ENCODE assay signal across 10 mouse cellular contexts in genomic region chr6:110646901-110647300, GRCm38 (mm10). TPM values are rescaled to one million over a fixed set of nuclear protein-coding genes. Genes with fewer than 3 reads are reported as not detected.
DNase-seq lines count a peak whose midpoint lies in the region; ATAC-seq lines count a peak whose summit lies in the region.
"Had no signal": no experiment of that assay in that cellular context is flagged by ENCODE, and none has a peak within 500 bp of the region (broad histone marks: within the 10 kb centered on the region; RNA-seq: fewer than 3 reads in every experiment).

No protein-coding gene starts in this region.

- no peaks in the 10 kb centered on the region for H3K36me3 ChIP-seq in hindbrain, embryonic 13.5 days
- H3K36me3 ChIP-seq in stomach, embryonic 16.5 days (ENCODE audit: control insufficient read depth, insufficient read depth, low read length), result no peaks in the 10 kb centered on the region
- H3K36me3 ChIP-seq: lung, embryonic 15.5 days had no signal

- DNase-seq in right cerebral cortex, adult 18-20 months, result peak; percentile 43
- no peak for DNase-seq in right cerebral cortex, postnatal 36 days (ENCODE audit: low spot score in 2 of 2)
- peak; percentile 4 for DNase-seq in mesoderm, embryonic 11.5 days (ENCODE audit: low read depth, low spot score)
- DNase-seq in spleen, postnatal 14 days (ENCODE audit: low spot score in 2 of 2), result no peak
- DNase-seq in adrenal gland, postnatal 36 days, result no peak
- DNase-seq in thymus, postnatal 4 days, result no peak

- ATAC-seq in hindbrain, embryonic 13.5 days (ENCODE audit: low FRiP score), result no peak
- ATAC-seq in stomach, embryonic 16.5 days (ENCODE audit: insufficient read depth, low FRiP score), result no peak

- 0 out of 2 replicates have a peak overlapping the region, but pooled peaks have one; percentile 18 for H3K27ac ChIP-seq in hindbrain, embryonic 13.5 days
- no peak overlapping the region for H3K27ac ChIP-seq in stomach, embryonic 16.5 days (ENCODE audit: low read length)
- H3K27ac ChIP-seq: lung, embryonic 15.5 days had no signal

- peaks cover 24% of the 10 kb centered on the region for H3K4me1 ChIP-seq in hindbrain, embryonic 13.5 days (replicated peaks)
- no peaks in the 10 kb centered on the region for H3K4me1 ChIP-seq in stomach, embryonic 16.5 days (ENCODE audit: control insufficient read depth, insufficient read depth, low read length)
- H3K4me1 ChIP-seq: lung, embryonic 15.5 days had no signal

- WGBS in hindbrain, embryonic 13.5 days, result 2% methylated on average over 12 of the region's 12 CpGs
- WGBS in stomach, embryonic 16.5 days, result 4% methylated on average over 12 of the region's 12 CpGs

- H3K9me3 ChIP-seq in hindbrain, embryonic 13.5 days, result no peaks in the 10 kb centered on the region
- H3K9me3 ChIP-seq in stomach, embryonic 16.5 days (replicated peaks; ENCODE audit: control insufficient read depth, low read length), result no peaks in the 10 kb centered on the region
- H3K9me3 ChIP-seq: lung, embryonic 15.5 days had no signal

- peak overlapping the region; percentile 92 for H3K4me2 ChIP-seq in hindbrain, embryonic 13.5 days
- H3K4me2 ChIP-seq in stomach, embryonic 16.5 days (ENCODE audit: low read depth, low read length), result peak overlapping the region; percentile 67
- H3K4me2 ChIP-seq: lung, embryonic 15.5 days had no signal

- peak overlapping the region; percentile 84 for H3K9ac ChIP-seq in hindbrain, embryonic 13.5 days
- H3K9ac ChIP-seq in stomach, embryonic 16.5 days (ENCODE audit: low read length), result no peak overlapping the region
- H3K9ac ChIP-seq: lung, embryonic 15.5 days had no signal

- peak overlapping the region; percentile 73 for H3K4me3 ChIP-seq in hindbrain, embryonic 13.5 days
- H3K4me3 ChIP-seq in stomach, embryonic 16.5 days (replicated peaks; ENCODE audit: low read length), result peak overlapping the region; percentile 52
- H3K4me3 ChIP-seq: erythroblast, embryonic 14.5 days; lung, embryonic 15.5 days had no signal

- peaks cover 33% of the 10 kb centered on the region for H3K27me3 ChIP-seq in hindbrain, embryonic 13.5 days
- peaks cover 27% of the 10 kb centered on the region for H3K27me3 ChIP-seq in stomach, embryonic 16.5 days (ENCODE audit: control insufficient read depth, insufficient read depth, low read length)

RNA-seq across cellular contexts. Expression of gene Grm7, which starts 1.5 kb away (rescaled TPM):
- 19.1 and 19.6 TPM in 2 replicates for polyA plus RNA-seq in hindbrain, embryonic 13.5 days (2015; fragmentation: Nextera tagmentation; extraction: Ambion mirVana)
- 3.1 and 4.1 TPM in 2 replicates for polyA plus RNA-seq in stomach, embryonic 16.5 days (2015; fragmentation: Nextera tagmentation; extraction: Ambion mirVana)
- total RNA-seq in adrenal gland, postnatal 36 days (2021), result 1 to 10 TPM in 1 of 2 experiments, under 1 TPM in 1; 0.69 to 1.2 TPM

Comparison
In these comparisons a context has a peak if more than half of its experiments do, and no peak if none do; other contexts are left out.
1. DNase-seq: peak in right cerebral cortex, adult 18-20 months (single experiment) and mesoderm, embryonic 11.5 days (single experiment); none in right cerebral cortex, postnatal 36 days (0 of 2), spleen, postnatal 14 days (0 of 2), adrenal gland, postnatal 36 days (0 of 2) and thymus, postnatal 4 days (single experiment).